Mouse (Mus musculus): Measurements from ENCODE around the gene Grin2d. TPM values are rescaled to one million over a fixed set of nuclear protein-coding genes. Genes with fewer than 3 reads are reported as not detected.

The Grin2d gene
- polyA plus RNA-seq, 1 experiment: 1.1 TPM

- no peaks in the 10 kb centered on the region for H3K36me3 ChIP-seq (ENCODE audit: control insufficient read depth, insufficient read depth)
- no peaks in the 10 kb centered on the region for H3K79me2 ChIP-seq (ENCODE audit: control insufficient read depth, insufficient read depth)
- peaks cover 45% of the 10 kb centered on the region for H3K27me3 ChIP-seq (ENCODE audit: control insufficient read depth, insufficient read depth, insufficient read length)
- no peak within 1 kb of the TSS for H3K4me3 ChIP-seq (ENCODE audit: insufficient read depth, poor library complexity, severe bottlenecking)
- H3ac ChIP-seq (ENCODE audit: control insufficient read depth, insufficient read length, low read depth): peak within 1 kb of the TSS; percentile 44
- no peaks in the 10 kb centered on the region for H3K79me3 ChIP-seq (ENCODE audit: low read depth)
- no peak for TF ChIP-seq CEBPB (IDR thresholded peaks at IDR 0.05; ENCODE audit: low read depth)
- no peak for TF ChIP-seq MYOG (IDR thresholded peaks at IDR 0.05; ENCODE audit: control insufficient read depth, extremely low read depth, insufficient read length)
- TF ChIP-seq USF1 (IDR thresholded peaks at IDR 0.05; ENCODE audit: low read depth): no peak
- TF ChIP-seq MYOD1 (IDR thresholded peaks at IDR 0.05; ENCODE audit: control insufficient read depth, insufficient read length, low read depth): no peak
- no peak for TF ChIP-seq MAX (IDR thresholded peaks at IDR 0.05)
- TF ChIP-seq FOSL1 (IDR thresholded peaks at IDR 0.05; ENCODE audit: insufficient read depth, low read length, poor library complexity, severe bottlenecking): no peak
Measured at GRCm38 (mm10) chr7:45783511-45784091, 94.6 kb downstream of the Grin2d start, which contains the start of gene Lmtk3. Gene Lmtk3, plus strand, starts transcription at chr7:45783738.

GRCm38 (mm10) chr7:45782271-45782670 lies 95.9 kb downstream of the Grin2d start:
- no peak for TF ChIP-seq MAX (IDR thresholded peaks at IDR 0.05)
- TF ChIP-seq CTCF (IDR thresholded peaks at IDR 0.05; ENCODE audit: control insufficient read depth, insufficient read depth, insufficient read length): no peak
- TF ChIP-seq MYOD1 (IDR thresholded peaks at IDR 0.05; ENCODE audit: control insufficient read depth, insufficient read length, low read depth): no peak
- no peak for TF ChIP-seq MYOG (IDR thresholded peaks at IDR 0.05; ENCODE audit: control insufficient read depth, extremely low read depth, insufficient read length)
- TF ChIP-seq USF1 (IDR thresholded peaks at IDR 0.05; ENCODE audit: low read depth): no peak
- TF ChIP-seq FOSL1 (IDR thresholded peaks at IDR 0.05; ENCODE audit: insufficient read depth, low read length, poor library complexity, severe bottlenecking): no peak
- TF ChIP-seq CEBPB (IDR thresholded peaks at IDR 0.05; ENCODE audit: low read depth): no peak
- Histone ChIP-seq H3K27me3 (ENCODE audit: control insufficient read depth, insufficient read depth, insufficient read length) (peaks cover 40% of the 10 kb centered on the region), H3ac (ENCODE audit: control insufficient read depth, insufficient read length, low read depth) (no peak overlapping the region), H3K79me3 (ENCODE audit: low read depth) (no peaks in the 10 kb centered on the region), H3K79me2 (ENCODE audit: control insufficient read depth, insufficient read depth) (no peaks in the 10 kb centered on the region), H3K4me3 (ENCODE audit: insufficient read depth, poor library complexity, severe bottlenecking) (no peak overlapping the region), H3K36me3 (ENCODE audit: control insufficient read depth, insufficient read depth) (no peaks in the 10 kb centered on the region)

Other genes starting within 250 kb of the Grin2d start
- 0.48 TPM for gene Mamstr, start 238.4 kb downstream of the Grin2d start, polyA plus RNA-seq (2012; fragmentation: generic; extraction: Trizol)
- gene Fut2, start 212.0 kb downstream of the Grin2d start, polyA plus RNA-seq (2012; fragmentation: generic; extraction: Trizol): 0.01 TPM
- gene Ntn5, start 194.4 kb downstream of the Grin2d start, polyA plus RNA-seq (2012; fragmentation: generic; extraction: Trizol): 0.04 TPM
- 0.18 TPM for gene Sec1, start 184.0 kb downstream of the Grin2d start, polyA plus RNA-seq (2012; fragmentation: generic; extraction: Trizol)
- gene Car11, start 178.5 kb downstream of the Grin2d start, polyA plus RNA-seq (2012; fragmentation: generic; extraction: Trizol): 0.44 TPM
- 5.6 TPM for gene Dbp, start 173.3 kb downstream of the Grin2d start, polyA plus RNA-seq (2012; fragmentation: generic; extraction: Trizol)
- gene Rpl18, start 162.9 kb downstream of the Grin2d start, polyA plus RNA-seq (2012; fragmentation: generic; extraction: Trizol): 4,453 TPM
- gene Sphk2, start 160.4 kb downstream of the Grin2d start, polyA plus RNA-seq (2012; fragmentation: generic; extraction: Trizol): 16.9 TPM
- gene Fam83e, start 157.2 kb downstream of the Grin2d start, polyA plus RNA-seq (2012; fragmentation: generic; extraction: Trizol): 0.48 TPM
- gene Spaca4, start 152.6 kb downstream of the Grin2d start, polyA plus RNA-seq (2012; fragmentation: generic; extraction: Trizol): 0.33 TPM
- gene Lmtk3, start 94.6 kb downstream of the Grin2d start, polyA plus RNA-seq (2012; fragmentation: generic; extraction: Trizol): 0.27 TPM
- gene Sult2b1, start 93.7 kb downstream of the Grin2d start, polyA plus RNA-seq (2012; fragmentation: generic; extraction: Trizol): 0.13 TPM
- 175 TPM for gene Cyth2, start 63.8 kb downstream of the Grin2d start, polyA plus RNA-seq (2012; fragmentation: generic; extraction: Trizol)
- 0.22 TPM for gene Kcnj14, start 53.6 kb downstream of the Grin2d start, polyA plus RNA-seq (2012; fragmentation: generic; extraction: Trizol)
- 110 TPM for gene Grwd1, start 47.4 kb downstream of the Grin2d start, polyA plus RNA-seq (2012; fragmentation: generic; extraction: Trizol)
- 122 TPM for gene Kdelr1, start 5.6 kb downstream of the Grin2d start, polyA plus RNA-seq (2012; fragmentation: generic; extraction: Trizol)
- 0.15 TPM for gene Syngr4, start 18.3 kb upstream of the Grin2d start, polyA plus RNA-seq (2012; fragmentation: generic; extraction: Trizol)
- gene Tmem143, start 18.6 kb upstream of the Grin2d start, polyA plus RNA-seq (2012; fragmentation: generic; extraction: Trizol): 21.9 TPM
- gene Emp3, start 43.0 kb upstream of the Grin2d start, polyA plus RNA-seq (2012; fragmentation: generic; extraction: Trizol): 705 TPM
- 2.6 TPM for gene Ccdc114, start 45.7 kb upstream of the Grin2d start, polyA plus RNA-seq (2012; fragmentation: generic; extraction: Trizol)
- gene Abcc6, start 151.9 kb upstream of the Grin2d start, polyA plus RNA-seq (2012; fragmentation: generic; extraction: Trizol): not detected
- 67.6 TPM for gene Nomo1, start 155.3 kb upstream of the Grin2d start, polyA plus RNA-seq (2012; fragmentation: generic; extraction: Trizol)
- gene Kcnj11, start 222.4 kb upstream of the Grin2d start, polyA plus RNA-seq (2012; fragmentation: generic; extraction: Trizol): not detected

Data from C2C12 (cell line).